Mouse (Mus musculus) megakaryocyte, embryonic 14.5 days (primary cell): ENCODE data around the gene Supt7l.

Experiments
- FLI1 ChIP-seq: IDR thresholded peaks from 2 replicates; pipeline ENCODE4 v1.6.1; 2012; ENCODE audit warnings: low read length, inconsistent platforms, mixed read lengths
- GATA1 ChIP-seq: IDR thresholded peaks from 3 replicates; pipeline ENCODE4 v1.6.1; 2012; ENCODE audit warnings: mixed read lengths, low read length, inconsistent platforms, borderline replicate concordance

GRCm38 (mm10) chr5:31528560-31528959 lies 953 bp upstream of the Supt7l start:
- TF ChIP-seq GATA1, result no peak
- TF ChIP-seq FLI1, result no peak
